Mouse (Mus musculus) midbrain, embryonic 12.5 days (tissue): Measurements from ENCODE around the gene Tat. TPM values are rescaled to one million over a fixed set of nuclear protein-coding genes. Genes with fewer than 3 reads are reported as not detected.

Source experiments
- ATAC-seq: fragments of 200-750 bp; cut with Nextera tagmentation; 2 replicates; pipeline ENCODE4 v1.8.0; 2017; ENCODE audit warnings: low read depth, moderate TSS enrichment, moderate library complexity; ENCODE audit not compliant: low FRiP score
- H3K27ac ChIP-seq: fragments of 300-500 bp; sonication (generic); replicated peaks from 2 replicates; pipeline ENCODE4 v1.5.1; 2016; ENCODE audit warnings: mild to moderate bottlenecking
- H3K27me3 ChIP-seq: fragments of 300-500 bp; sonication (generic); 2 replicates; pipeline ENCODE4 v1.6.1; 2016; ENCODE audit warnings: mild to moderate bottlenecking
- H3K36me3 ChIP-seq: fragments of 300-500 bp; sonication (generic); 2 replicates; pipeline ENCODE4 v1.6.1; 2016
- H3K4me1 ChIP-seq: fragments of 300-500 bp; sonication (generic); 2 replicates; pipeline ENCODE4 v1.6.1; 2016
- H3K4me2 ChIP-seq: fragments of 300-500 bp; sonication (generic); replicated peaks from 2 replicates; pipeline ENCODE4 v1.6.1; 2016; ENCODE audit warnings: mild to moderate bottlenecking, moderate library complexity
- H3K4me3 ChIP-seq: fragments of 300-500 bp; sonication (generic); 2 replicates; pipeline ENCODE4 v1.5.1; 2016; ENCODE audit warnings: mild to moderate bottlenecking
- H3K9ac ChIP-seq: fragments of 300-500 bp; sonication (generic); replicated peaks from 2 replicates; pipeline ENCODE4 v1.6.1; 2016; ENCODE audit warnings: mild to moderate bottlenecking, moderate library complexity
- H3K9me3 ChIP-seq: fragments of 300-500 bp; sonication (generic); 2 replicates; pipeline ENCODE4 v1.6.1; 2016; ENCODE audit warnings: mild to moderate bottlenecking
- WGBS: fragments of 180-500 bp; shearing (Covaris S2); methylation state at CpG from one replicate; pipeline ENCODE4 v1.1.7; 2016; 5-methylcytosine and 5-hydroxymethylcytosine counted together
- polyA plus RNA-seq: library from polyadenylated mRNA; unstranded; fragments of >200 nt; fragmentation: Nextera tagmentation; extraction: Ambion mirVana; gene quantifications from 2 replicates; pipeline ENCODE4 v1.2.1, GENCODE M21; 2016

The Tat gene
- not detected in 2 replicates for polyA plus RNA-seq

DNA sequence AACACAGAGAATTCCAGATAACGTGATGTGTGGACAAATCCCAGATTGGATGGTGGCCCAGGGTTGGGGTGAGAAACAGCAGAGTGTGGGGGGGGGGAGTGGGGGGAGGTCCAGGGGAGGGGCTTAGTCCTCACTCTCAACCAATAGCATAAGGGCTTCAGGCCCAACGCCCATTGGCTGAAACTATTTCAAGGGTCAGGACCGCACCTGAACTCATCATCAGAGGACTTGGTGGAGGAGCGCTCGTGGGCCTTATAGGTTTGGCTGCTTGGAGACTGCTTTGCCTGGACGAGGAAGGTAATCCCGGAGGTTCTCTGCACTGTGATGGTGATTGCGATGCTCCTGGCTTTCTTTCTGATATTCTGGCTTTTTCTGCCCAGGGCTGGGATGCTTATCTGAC is at the start of gene Tat:
TSS of gene Tat (plus strand) at position 214 of the 400 bp plus-strand sequence.
- ATAC-seq = no peak
- WGBS = 83% methylated on average over 8 of the region's 8 CpGs
- Histone ChIP-seq H3K4me1 (no peaks in the 10 kb centered on the region), H3K36me3 (no peaks in the 10 kb centered on the region), H3K27ac (no peak within 1 kb of the TSS), H3K27me3 (no peaks in the 10 kb centered on the region), H3K4me2 (no peak within 1 kb of the TSS), H3K9me3 (no peaks in the 10 kb centered on the region), H3K9ac (no peak within 1 kb of the TSS), H3K4me3 (no peak within 1 kb of the TSS)

DNA sequence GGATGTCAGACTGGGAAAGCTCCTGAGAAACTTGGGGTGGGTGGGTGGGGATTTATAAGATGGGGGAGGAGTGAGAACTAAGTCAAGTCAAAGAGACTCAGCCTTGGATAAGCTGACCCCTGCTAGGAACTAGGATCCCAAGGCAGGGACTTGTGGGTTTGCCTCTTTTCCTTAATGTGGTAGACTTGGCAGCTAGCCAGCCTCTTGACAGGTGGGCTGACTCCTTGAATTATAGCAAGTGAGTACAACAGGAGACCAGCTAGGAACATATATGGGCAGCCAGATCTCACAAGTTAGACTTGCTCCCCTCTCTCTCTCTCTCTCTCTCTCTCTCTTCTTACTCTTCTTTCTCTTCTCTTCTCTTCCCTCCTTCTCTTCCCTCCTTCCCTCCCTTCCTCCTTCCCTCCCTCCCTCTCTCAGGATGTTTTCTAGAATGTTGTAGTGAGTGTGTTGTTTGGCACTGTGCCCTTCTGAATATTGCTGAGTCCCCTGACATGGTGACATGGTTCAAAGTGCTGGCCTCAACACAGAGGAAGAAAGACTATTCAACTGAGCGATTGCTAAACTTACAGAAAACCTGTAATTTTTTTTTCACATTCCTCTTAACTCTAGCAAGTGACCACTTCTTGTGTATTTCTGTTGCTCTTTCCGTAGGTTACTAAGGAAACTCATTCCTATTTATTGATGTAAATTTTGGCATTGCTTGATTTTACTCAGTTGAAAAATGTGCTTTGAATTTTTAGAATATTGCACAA is 48.5 kb upstream of the Tat start:
- H3K4me3 ChIP-seq = no peak overlapping the region
- H3K9ac ChIP-seq = no peak overlapping the region
- no peaks in the 10 kb centered on the region for H3K9me3 ChIP-seq
- ATAC-seq = no peak
- no peaks in the 10 kb centered on the region for H3K4me1 ChIP-seq
- H3K27ac ChIP-seq = no peak overlapping the region
- WGBS = 95% methylated on average over 2 of the region's 2 CpGs
- peaks cover 2% of the 10 kb centered on the region; the same call in 1 of the 2 replicates for H3K27me3 ChIP-seq
- H3K4me2 ChIP-seq = no peak overlapping the region
- peaks cover 43% of the 10 kb centered on the region for H3K36me3 ChIP-seq

DNA sequence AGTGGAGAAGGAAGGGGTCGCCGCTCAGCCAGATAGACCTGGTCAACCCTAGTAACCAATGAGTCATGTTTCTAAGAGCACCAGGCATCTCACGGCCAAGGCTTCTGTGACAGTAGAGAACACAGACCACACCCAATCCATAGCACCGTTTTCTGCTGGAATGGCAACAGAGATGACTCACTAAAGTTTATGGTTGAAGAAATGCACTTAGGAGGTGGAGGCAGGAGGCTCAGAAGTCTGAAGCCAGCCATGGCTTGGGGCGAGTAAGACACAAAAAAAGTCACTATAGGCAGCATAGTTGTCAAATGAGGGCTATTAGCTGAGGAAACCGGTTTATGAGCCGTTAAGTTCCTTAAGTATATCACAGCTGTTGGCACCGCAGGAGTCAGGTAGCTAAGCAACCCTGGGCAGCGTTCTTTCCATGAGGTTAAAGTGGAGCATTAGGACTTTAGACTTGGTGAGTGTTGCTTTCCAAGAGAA is 45.0 kb upstream of the Tat start:
- Histone ChIP-seq H3K9me3 (no peaks in the 10 kb centered on the region), H3K9ac (no peak overlapping the region), H3K36me3 (peaks cover 17% of the 10 kb centered on the region), H3K27ac (no peak overlapping the region), H3K4me2 (no peak overlapping the region), H3K4me3 (no peak overlapping the region), H3K4me1 (peaks cover 8% of the 10 kb centered on the region; the same call in 1 of the 2 replicates), H3K27me3 (peaks cover 29% of the 10 kb centered on the region)
- 52% methylated on average over 9 of the region's 9 CpGs for WGBS
- no peak for ATAC-seq

DNA sequence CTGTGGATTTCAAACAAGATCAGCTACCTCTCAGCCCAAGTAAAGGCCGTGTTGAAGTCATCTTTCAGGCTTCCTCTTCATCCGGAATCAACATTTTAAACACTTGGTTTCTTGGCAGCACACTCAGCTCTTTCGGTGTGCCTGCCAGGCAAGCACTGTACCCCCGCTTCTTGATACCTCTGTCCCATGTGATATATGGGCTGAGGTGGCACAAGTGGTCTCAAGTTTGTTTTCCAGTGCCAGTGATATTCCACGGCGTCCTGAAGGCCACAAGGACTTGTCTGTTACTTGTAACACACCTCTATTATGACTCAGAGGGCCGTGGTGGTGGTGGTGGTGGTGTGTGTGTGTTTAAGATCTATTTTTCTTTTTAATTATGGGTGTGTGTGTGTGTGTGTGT is 44.5 kb upstream of the Tat start:
- H3K9ac ChIP-seq = no peak overlapping the region
- H3K9me3 ChIP-seq = no peaks in the 10 kb centered on the region
- H3K4me2 ChIP-seq = no peak overlapping the region
- no peak for ATAC-seq
- WGBS = 86% methylated on average over 7 of the region's 7 CpGs
- H3K4me3 ChIP-seq = no peak overlapping the region
- H3K27me3 ChIP-seq = peaks cover 33% of the 10 kb centered on the region
- no peak overlapping the region for H3K27ac ChIP-seq
- peaks cover 12% of the 10 kb centered on the region for H3K36me3 ChIP-seq
- peaks cover 8% of the 10 kb centered on the region; the same call in 1 of the 2 replicates for H3K4me1 ChIP-seq

DNA sequence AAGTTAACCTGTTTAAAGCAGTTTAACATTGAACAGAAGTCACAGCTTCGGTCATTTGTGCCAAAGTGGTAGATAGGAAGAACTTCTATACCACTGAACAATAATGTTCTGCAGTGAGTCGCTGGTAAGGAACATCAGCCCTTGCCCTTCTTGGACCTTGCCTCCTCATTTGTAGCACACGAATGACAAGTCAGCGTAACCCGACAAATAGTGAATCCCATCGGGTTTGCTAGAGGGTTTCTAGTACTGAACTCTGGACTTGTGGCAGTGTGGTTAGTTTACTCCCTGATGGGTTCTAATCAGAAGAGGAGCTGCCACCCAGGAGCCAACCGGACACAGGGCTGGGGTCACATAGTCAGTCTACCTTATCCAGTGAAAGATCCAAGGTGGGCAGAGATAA is 44.0 kb upstream of the Tat start:
- Histone ChIP-seq H3K36me3 (peaks cover 6% of the 10 kb centered on the region; the same call in 1 of the 2 replicates), H3K4me1 (peaks cover 12% of the 10 kb centered on the region), H3K4me2 (no peak overlapping the region), H3K27ac (no peak overlapping the region), H3K4me3 (no peak overlapping the region), H3K9ac (no peak overlapping the region), H3K9me3 (no peaks in the 10 kb centered on the region), H3K27me3 (peaks cover 33% of the 10 kb centered on the region)
- 93% methylated on average over 7 of the region's 7 CpGs for WGBS
- no peak for ATAC-seq

DNA sequence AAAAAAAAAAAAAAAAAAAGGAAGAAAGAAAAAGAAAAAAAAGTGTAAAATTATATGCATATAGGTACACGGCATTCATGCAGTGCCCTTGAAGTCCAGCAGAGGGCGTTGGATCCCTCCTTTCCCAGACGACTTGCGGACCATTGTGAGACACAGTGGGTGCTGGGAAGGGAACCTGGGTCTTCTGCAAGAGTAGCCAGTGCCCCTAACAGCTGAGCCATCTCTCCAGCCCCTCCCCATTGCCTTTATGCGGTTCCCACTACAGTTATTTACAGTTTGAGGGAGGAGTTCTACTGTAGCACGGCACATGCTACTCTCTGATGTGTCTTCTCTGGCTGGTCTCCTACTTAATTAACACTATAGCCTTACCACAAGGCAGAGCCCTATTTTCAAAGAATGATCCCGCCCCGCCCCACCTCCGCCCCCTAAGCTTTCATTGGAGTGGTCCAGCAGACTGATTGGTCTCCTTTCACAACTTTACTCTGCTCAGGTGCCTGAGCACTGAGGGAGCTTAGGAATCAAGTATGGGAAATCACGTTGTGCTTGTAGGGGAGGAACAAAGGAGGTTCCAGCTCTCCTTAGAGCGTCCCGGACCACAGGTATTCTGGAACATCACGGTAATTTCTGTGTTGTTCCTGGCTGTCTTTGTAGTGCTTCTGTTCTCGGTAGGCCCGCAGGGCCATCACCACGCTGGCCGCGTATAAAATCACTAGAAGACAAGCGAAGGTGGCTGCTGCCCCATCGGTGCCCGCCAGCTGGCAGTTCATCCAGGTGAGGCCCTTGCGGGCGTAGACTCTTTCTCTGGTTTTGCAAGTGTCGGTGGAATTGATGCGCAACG is 42.6 kb upstream of the Tat start:
- Histone ChIP-seq H3K4me2 (peak overlapping the region; percentile 56), H3K4me3 (peak overlapping the region; percentile 39), H3K36me3 (no peaks in the 10 kb centered on the region), H3K9me3 (no peaks in the 10 kb centered on the region), H3K9ac (peak overlapping the region; percentile 51), H3K4me1 (peaks cover 21% of the 10 kb centered on the region), H3K27ac (no peak overlapping the region), H3K27me3 (peaks cover 33% of the 10 kb centered on the region)
- peak; percentile 76 for ATAC-seq
- WGBS = 2% methylated on average over 26 of the region's 26 CpGs

DNA sequence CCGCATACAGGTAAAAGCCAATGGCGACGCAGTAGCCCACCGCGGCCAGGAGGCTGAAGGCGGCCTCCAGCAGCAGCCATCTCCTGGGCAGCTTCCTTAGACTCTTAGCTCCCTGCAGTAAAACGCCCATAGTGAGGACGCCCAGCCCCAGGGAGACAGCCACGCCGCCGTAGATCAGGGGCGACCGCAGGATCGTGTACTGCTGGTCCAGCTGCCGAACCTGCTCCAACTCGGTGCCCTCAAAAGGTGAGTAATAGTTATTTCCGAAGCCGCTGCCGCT is 42.0 kb upstream of the Tat start:
- Histone ChIP-seq H3K27ac (no peak overlapping the region), H3K36me3 (no peaks in the 10 kb centered on the region), H3K9me3 (no peaks in the 10 kb centered on the region), H3K27me3 (peaks cover 33% of the 10 kb centered on the region), H3K4me3 (peak overlapping the region; percentile 39), H3K4me2 (peak overlapping the region; percentile 56), H3K9ac (peak overlapping the region; percentile 51), H3K4me1 (peaks cover 21% of the 10 kb centered on the region)
- WGBS = 3% methylated on average over 19 of the region's 19 CpGs
- ATAC-seq = no peak

DNA sequence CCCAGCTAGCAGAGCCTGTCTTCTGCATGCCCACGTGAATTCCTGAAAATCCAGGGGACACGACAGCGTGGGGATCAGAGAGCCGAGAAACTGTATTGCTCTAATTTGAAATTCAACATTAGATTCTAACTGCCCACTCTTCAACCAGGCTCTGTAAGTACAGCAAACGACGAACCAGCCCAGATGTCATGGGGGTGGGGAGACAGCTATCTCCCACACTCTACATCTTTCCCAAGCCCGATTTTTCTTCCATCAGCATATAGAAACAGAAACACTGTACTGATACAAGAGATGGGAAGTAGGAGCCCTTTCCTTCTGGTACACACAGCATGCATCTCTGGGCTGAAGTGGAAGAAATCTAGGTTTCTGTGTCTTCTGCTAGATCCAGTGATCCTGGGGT is 38.1 kb upstream of the Tat start:
- WGBS = 61% methylated on average over 7 of the region's 7 CpGs
- Histone ChIP-seq H3K4me2 (no peak overlapping the region), H3K9ac (no peak overlapping the region), H3K36me3 (no peaks in the 10 kb centered on the region), H3K4me3 (no peak overlapping the region), H3K27ac (no peak overlapping the region), H3K27me3 (peaks cover 31% of the 10 kb centered on the region), H3K9me3 (no peaks in the 10 kb centered on the region), H3K4me1 (peaks cover 34% of the 10 kb centered on the region)
- no peak for ATAC-seq

DNA sequence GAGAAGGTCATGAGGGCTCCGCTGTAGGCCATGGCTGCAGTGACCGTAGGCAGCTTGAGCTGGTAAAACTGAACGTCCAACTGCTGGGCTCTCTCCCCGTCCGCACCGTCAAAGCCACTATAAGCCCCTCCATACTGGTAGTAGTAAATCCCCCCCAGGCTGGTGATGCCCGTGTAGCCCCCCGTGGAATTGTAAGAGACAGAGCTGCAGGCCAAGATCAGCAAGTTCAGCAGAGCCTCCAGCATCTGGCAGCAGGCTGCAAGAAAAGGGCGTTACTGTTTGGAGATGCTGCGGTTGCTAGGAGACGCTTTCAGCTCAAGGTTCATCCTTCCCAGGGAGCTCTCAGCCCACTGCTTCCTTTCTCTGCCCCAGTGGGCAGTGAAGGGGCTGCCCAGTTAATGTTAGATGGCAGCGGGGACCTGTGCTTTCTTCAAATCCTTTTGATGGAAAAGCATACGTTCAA is 35.7 kb upstream of the Tat start:
- Histone ChIP-seq H3K4me2 (peak overlapping the region; percentile 9; the same call in 1 of the 2 replicates), H3K27me3 (peaks cover 21% of the 10 kb centered on the region), H3K27ac (peak overlapping the region; percentile 58), H3K4me1 (peaks cover 37% of the 10 kb centered on the region), H3K36me3 (no peaks in the 10 kb centered on the region), H3K9me3 (no peaks in the 10 kb centered on the region), H3K9ac (no peak overlapping the region), H3K4me3 (no peak overlapping the region)
- peak; percentile 71 for ATAC-seq
- WGBS = 26% methylated on average over 13 of the region's 13 CpGs

DNA sequence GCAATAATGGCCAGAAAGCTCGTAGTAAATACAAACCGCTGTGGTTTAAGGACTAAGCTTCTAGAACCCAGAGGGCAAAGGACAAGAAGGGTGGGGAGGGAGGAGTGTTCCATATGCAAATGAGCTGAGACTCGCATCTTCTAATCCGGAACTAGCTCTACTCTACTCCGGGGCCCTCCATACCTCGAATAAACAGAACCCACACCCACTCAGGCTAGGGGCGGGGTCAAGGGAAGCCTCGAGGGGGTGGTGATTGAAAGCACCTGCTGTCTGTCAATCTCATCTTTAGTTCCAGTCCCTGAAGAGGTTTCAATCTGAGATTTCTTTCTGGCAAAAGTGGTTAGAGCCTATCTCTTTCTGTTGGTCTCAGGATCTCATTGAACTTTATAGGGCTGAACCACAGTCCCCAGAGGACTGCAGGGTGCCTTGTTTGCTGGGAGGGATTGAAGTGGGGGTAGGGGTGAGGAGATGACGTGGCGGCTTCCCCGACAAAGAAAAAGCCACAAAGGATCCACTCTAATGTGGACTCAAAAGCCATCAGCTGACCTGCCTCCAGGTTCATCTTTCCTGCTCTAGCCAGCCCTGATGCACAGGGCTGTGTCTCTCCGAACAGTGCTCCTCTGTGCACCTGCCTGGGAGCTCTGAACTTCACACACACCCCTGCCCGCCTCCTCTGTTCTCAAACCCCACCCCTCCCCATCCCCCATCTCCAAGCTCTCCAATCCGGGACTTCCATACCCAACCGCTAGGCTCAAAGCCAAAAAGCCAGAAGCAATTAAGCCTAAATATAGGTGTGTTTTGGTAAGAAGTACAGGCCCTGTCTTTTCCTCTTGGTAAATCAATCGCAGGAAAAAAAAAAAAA is 32.8 kb upstream of the Tat start:
- 3% methylated on average over 16 of the region's 16 CpGs for WGBS

DNA sequence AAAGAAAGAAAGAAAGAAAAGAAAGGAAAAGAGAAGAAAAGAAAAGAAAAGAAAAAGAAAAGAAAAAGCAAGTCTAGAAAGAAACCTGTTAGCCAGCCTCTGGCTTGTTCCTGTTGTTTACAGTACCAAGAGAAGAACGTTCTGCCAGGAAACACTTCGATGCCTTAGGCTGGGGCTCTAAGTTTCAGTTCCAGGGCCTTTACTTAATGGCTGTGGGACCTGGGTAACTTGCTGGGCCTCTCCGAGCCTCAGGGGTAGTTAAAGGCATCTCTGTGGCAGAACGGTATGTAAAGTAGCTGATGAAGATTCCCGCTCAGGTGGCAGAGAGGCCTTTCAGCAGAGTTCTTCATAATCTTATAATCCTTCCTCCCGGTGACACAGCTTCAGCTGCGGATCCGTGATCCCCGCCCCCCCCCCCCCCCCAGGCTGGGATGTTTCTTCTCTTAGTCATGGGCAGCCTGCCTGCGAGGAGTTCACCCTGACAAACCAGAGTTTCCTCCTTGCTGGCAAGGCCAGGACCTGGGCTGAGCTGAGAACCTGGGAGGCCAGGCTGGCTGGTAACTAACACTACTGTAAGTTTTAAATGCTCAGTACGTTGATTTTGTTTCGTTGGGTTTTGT is 32.1 kb upstream of the Tat start:
- Histone ChIP-seq H3K27ac (no peak overlapping the region), H3K4me2 (no peak overlapping the region), H3K9me3 (no peaks in the 10 kb centered on the region), H3K36me3 (no peaks in the 10 kb centered on the region), H3K4me3 (no peak overlapping the region), H3K4me1 (peaks cover 31% of the 10 kb centered on the region), H3K27me3 (peaks cover 46% of the 10 kb centered on the region), H3K9ac (no peak overlapping the region)
- ATAC-seq = no peak
- 20% methylated on average over 12 of the region's 12 CpGs for WGBS

More for the DNA sequence above, 32.8 kb upstream of the Tat start:
- Histone ChIP-seq H3K27ac (no peak overlapping the region; the same call in 1 of the 2 replicates), H3K9me3 (no peaks in the 10 kb centered on the region), H3K36me3 (no peaks in the 10 kb centered on the region), H3K4me1 (peaks cover 31% of the 10 kb centered on the region), H3K4me2 (peak overlapping the region; percentile 11; the same call in 1 of the 2 replicates), H3K9ac (no peak overlapping the region), H3K27me3 (peaks cover 39% of the 10 kb centered on the region), H3K4me3 (no peak overlapping the region)
- ATAC-seq = peak; percentile 60
